Mouse (Mus musculus): ENCODE results near the gene Top1. TPM values are rescaled to one million over a fixed set of nuclear protein-coding genes. Genes with fewer than 3 reads are reported as not detected.

Gene Top1
- polyA plus RNA-seq, 1 experiment = 78.4 TPM

DNA sequence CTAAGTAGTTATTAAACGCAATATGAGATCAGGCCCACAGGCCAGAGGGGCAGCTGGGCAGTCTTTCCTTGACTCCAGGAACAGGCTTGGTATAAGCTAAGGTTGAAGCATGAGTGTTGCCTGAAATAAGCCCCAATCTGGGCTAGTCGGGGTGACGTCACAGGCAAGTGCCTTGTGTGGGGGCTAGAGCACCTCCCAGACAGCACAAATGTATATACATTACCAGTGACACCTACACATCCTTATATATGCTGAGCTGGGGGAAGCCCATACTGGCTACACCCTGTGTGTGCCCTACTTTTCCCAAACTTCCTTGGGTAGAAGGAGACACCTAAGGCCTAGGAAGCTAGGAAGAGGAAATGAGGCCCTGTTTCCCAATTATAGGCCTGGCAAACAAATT, 83.3 kb downstream of the Top1 start:
- Histone ChIP-seq H3K4me1 (ENCODE audit: control insufficient read depth, insufficient read depth, low read length) (peaks cover 3% of the 10 kb centered on the region), H3K4me3 (ENCODE audit: insufficient read depth, low read length) (no peak overlapping the region), H3K27ac (ENCODE audit: insufficient read depth, low read length) (no peak overlapping the region)
- TF ChIP-seq CTCF (IDR thresholded peaks at IDR 0.05; ENCODE audit: borderline replicate concordance, insufficient read depth, low read length) = no peak

DNA sequence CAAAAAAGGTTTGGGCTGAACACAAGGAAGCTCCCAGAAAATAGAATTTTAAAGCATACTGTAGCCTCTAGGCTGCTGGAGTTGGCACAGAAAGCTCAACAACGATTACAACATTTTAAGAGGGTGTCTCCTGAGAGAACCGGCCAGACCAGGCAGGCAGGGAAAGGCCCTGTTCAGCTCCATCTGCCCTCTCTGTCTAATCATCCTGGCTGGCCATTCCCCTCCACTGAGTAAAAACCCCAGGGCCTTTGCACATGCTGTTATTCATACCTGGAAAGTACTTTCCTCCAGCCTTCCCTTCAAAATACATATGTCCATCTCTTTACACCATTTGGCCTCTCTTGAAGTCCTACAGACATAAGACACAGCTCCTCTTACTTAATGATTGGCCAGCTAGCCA, 83.7 kb downstream of the Top1 start:
- Histone ChIP-seq H3K27ac (ENCODE audit: insufficient read depth, low read length) (no peak overlapping the region), H3K4me3 (ENCODE audit: insufficient read depth, low read length) (no peak overlapping the region), H3K4me1 (ENCODE audit: control insufficient read depth, insufficient read depth, low read length) (peaks cover 3% of the 10 kb centered on the region)
- TF ChIP-seq CTCF (IDR thresholded peaks at IDR 0.05; ENCODE audit: borderline replicate concordance, insufficient read depth, low read length) (no peak), POLR2A (IDR thresholded peaks at IDR 0.05; ENCODE audit: low read depth, low read length) (no peak)

DNA sequence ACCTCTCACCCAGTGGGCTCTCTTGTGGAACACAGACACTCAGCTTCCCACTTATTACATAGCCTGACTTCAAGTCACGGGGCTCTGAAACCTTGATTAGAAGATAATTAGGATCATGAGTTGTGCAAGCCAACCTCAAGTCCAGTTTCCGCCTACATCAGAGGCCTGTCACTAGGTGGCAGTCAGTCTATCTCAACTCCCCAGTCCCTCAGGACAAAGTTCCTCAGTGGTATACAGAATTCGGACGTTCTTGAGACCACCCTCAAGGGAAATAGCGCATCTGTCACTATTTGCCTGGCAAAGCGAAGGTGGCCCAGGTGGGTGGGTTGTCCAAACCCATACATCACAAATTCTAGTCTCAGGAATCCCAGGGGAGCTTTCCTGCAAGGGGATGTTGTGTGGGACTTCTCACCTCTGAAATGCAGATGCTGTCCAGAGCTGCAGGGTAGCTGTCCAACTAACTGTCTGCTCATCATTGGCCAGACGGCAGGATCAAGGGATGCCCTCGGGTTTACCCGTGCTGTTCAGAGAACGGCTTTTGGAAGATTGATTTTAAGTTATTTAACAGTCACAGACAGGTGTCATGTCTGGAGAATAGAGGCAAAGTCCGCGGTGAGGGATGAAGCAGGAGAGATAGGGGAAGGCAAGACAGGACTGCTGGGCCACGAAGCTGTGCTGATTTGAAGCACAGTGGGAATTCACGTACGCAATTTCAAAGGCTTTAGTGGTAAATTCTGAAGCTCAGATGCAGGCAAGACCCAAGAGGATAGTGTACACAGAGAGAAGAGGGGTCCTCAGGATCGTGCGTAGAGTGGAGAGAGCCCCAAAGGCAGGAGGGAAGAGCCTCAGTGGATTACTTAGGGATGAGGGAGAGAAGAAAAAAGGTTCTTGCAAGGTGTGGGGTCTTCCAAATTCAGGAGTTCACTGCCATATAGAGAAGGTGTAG, 84.4 kb downstream of the Top1 start:
- Histone ChIP-seq H3K4me3 (ENCODE audit: insufficient read depth, low read length) (peak overlapping the region; percentile 46), H3K4me1 (ENCODE audit: control insufficient read depth, insufficient read depth, low read length) (peaks cover 3% of the 10 kb centered on the region), H3K27ac (ENCODE audit: insufficient read depth, low read length) (no peak overlapping the region)
- TF ChIP-seq POLR2A (IDR thresholded peaks at IDR 0.05; ENCODE audit: low read depth, low read length) = no peak
- TF ChIP-seq CTCF (IDR thresholded peaks at IDR 0.05; ENCODE audit: borderline replicate concordance, insufficient read depth, low read length) = peak; percentile 41; the same call in 1 of the 2 replicates

DNA sequence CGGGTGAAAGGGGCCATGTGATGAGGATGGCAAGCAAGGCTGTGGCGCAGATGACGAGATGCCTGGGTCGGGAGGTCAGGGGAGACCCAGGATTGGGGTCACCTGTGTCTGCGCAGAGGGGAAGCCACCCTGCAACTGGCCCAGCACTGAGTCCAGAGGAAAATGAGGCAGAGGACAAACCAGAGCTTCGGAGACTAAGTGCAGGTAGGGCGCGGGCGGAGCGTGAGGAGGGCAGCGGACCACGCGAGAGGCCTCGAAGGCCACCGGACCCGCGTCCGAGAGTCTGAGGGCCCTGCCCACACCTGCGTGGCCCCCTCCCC, 85.1 kb downstream of the Top1 start:
- H3K27ac ChIP-seq (ENCODE audit: insufficient read depth, low read length) = no peak overlapping the region
- peaks cover 3% of the 10 kb centered on the region for H3K4me1 ChIP-seq (ENCODE audit: control insufficient read depth, insufficient read depth, low read length)
- peak overlapping the region; percentile 46 for H3K4me3 ChIP-seq (ENCODE audit: insufficient read depth, low read length)
- TF ChIP-seq POLR2A (IDR thresholded peaks at IDR 0.05; ENCODE audit: low read depth, low read length) (no peak), CTCF (IDR thresholded peaks at IDR 0.05; ENCODE audit: borderline replicate concordance, insufficient read depth, low read length) (no peak)

DNA sequence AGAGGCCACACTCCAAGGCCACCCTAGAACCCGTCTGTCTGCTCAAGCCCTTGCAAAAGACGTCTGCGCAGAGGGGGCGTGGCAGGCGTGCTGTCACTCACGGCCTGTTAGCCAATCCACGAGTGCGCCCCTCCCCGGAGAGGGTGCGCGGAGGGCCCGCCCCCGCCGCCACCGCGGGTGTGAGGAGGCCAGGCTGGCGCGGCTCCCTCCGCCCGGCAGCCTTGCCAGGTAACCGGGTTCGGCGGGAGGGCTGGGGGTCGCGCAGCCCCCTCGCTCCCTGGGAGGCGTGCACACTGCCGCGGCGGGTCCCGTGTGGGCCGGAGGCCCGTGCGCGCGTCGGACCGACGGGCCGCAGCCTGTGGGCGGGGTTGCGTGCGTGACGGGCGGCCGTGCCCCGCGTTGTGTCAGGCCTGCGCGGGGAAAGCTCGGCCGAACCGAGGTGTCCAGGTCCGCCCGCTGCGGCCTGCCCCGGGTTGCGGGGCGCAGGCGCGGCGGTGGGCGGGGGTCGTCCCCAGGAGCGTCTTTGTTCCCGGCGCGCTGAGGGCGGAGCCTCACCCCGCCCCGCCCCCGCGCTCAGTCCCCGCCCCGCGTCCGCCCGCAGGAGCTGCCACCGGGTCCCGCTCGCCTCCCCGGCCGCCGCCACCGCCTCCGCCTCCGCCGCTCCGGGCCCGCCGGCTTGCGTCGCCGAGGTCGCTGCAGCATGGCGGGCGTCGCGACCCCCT, 85.6 kb downstream of the Top1 start, which contains the start of gene Plcg1:
TSS of gene Plcg1 (plus strand) at position 184 of the 722 bp plus-strand sequence.
- peak within 1 kb of the TSS; percentile 48 for H3K27ac ChIP-seq (ENCODE audit: insufficient read depth, low read length)
- H3K4me3 ChIP-seq (ENCODE audit: insufficient read depth, low read length) = peak within 1 kb of the TSS; percentile 77
- TF ChIP-seq POLR2A (IDR thresholded peaks at IDR 0.05; ENCODE audit: low read depth, low read length) (peak; percentile 63), CTCF (IDR thresholded peaks at IDR 0.05; ENCODE audit: borderline replicate concordance, insufficient read depth, low read length) (no peak)
- H3K4me1 ChIP-seq (ENCODE audit: control insufficient read depth, insufficient read depth, low read length) = peaks cover 3% of the 10 kb centered on the region

DNA sequence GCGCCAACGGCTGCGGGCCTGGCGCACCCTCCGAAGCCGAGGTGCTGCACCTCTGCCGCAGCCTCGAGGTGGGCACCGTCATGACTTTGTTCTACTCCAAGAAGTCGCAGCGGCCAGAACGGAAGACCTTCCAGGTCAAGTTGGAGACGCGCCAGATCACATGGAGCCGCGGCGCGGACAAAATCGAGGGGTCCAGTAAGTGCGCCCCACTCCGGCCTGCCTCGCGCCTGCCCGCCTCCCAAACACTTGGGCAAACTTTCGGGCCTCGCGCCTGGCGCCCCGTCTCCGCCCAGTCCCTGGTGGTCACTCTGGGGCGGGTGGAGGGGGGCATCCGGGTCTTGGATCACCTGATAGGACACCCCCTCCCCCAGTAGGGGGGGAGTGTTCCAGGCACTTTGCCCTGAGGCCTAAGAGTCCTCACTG, 86.2 kb downstream of the Top1 start:
- peaks cover 3% of the 10 kb centered on the region for H3K4me1 ChIP-seq (ENCODE audit: control insufficient read depth, insufficient read depth, low read length)
- peak overlapping the region; percentile 19; the same call in 1 of the 2 replicates for H3K27ac ChIP-seq (ENCODE audit: insufficient read depth, low read length)
- H3K4me3 ChIP-seq (ENCODE audit: insufficient read depth, low read length) = peak overlapping the region; percentile 77
- TF ChIP-seq POLR2A (IDR thresholded peaks at IDR 0.05; ENCODE audit: low read depth, low read length) (peak; percentile 18), CTCF (IDR thresholded peaks at IDR 0.05; ENCODE audit: borderline replicate concordance, insufficient read depth, low read length) (no peak)

DNA sequence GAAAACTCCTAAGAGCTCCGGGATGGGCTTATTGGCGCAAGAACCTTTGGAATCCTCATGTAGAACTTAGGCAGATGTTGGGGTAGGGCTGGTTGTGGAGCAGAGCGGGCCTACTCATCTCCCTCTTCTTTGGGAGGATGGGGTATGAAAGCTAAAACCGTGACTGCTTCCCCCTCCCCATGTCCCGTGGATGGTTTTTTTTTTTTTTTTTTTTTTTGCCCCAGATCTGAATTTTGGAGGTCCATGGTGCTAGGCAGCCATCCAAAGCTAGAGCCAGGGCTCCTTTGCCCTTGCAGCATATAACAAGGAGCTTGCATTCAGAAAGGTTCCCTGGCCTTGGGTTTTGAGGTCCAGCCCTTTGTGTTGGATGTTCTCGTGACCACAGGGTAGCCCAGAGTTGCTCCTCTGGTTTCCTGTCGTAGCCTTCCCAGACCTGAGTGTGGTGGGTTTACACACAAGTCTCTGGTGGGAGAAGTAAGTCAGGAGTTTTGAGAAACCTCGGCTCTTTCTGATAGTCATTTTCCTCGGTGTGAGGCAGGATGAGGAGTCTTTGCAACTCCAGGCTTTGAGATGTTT, 86.8 kb downstream of the Top1 start:
- TF ChIP-seq POLR2A (IDR thresholded peaks at IDR 0.05; ENCODE audit: low read depth, low read length) = no peak
- TF ChIP-seq CTCF (IDR thresholded peaks at IDR 0.05; ENCODE audit: borderline replicate concordance, insufficient read depth, low read length) = no peak
- peak overlapping the region; percentile 77 for H3K4me3 ChIP-seq (ENCODE audit: insufficient read depth, low read length)
- peaks cover 3% of the 10 kb centered on the region for H3K4me1 ChIP-seq (ENCODE audit: control insufficient read depth, insufficient read depth, low read length)
- no peak overlapping the region for H3K27ac ChIP-seq (ENCODE audit: insufficient read depth, low read length)

DNA sequence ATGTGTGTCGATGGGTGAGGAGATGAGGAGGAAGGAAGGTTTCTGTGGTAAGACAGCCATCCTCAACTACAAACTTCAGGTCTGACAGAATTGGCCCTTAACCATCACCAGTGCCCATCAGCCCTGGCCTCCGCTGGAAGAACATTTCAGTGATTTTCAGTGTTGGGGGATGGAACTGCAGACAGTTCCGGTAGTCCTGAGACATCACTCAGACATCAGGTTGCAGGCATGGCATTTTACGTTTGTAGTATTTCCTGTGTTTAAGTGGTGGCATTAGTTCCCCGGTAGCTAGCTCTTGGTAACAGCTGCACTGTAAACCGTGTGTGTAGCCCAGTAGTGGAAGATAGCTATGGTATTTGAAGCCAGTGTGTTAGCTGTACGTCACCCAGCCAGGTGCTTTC, 87.4 kb downstream of the Top1 start:
- Histone ChIP-seq H3K4me1 (ENCODE audit: control insufficient read depth, insufficient read depth, low read length) (peaks cover 3% of the 10 kb centered on the region), H3K4me3 (ENCODE audit: insufficient read depth, low read length) (peak overlapping the region; percentile 77), H3K27ac (ENCODE audit: insufficient read depth, low read length) (no peak overlapping the region)
- no peak for TF ChIP-seq POLR2A (IDR thresholded peaks at IDR 0.05; ENCODE audit: low read depth, low read length)
- TF ChIP-seq CTCF (IDR thresholded peaks at IDR 0.05; ENCODE audit: borderline replicate concordance, insufficient read depth, low read length) = no peak

DNA sequence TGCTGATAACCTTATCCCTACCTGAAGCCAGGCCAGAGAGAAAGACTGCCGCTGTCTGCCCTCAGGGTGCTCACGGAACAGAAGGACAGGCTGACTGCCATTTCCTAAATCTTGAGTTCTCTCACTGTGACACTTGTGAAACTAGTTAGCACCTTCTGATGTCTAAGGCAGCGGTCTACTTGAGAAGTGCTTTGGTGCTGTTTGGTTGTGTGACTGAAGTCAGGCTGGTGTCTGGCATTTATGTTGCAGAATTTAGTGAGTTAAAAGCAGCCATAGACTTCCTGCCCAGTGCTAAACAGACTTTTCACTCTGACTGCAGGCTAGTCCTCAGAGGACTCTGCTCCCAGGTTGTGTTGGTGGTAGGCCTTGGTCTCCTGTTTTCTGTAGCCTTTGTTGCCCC, 88.6 kb downstream of the Top1 start:
- H3K27ac ChIP-seq (ENCODE audit: insufficient read depth, low read length) = no peak overlapping the region
- H3K4me1 ChIP-seq (ENCODE audit: control insufficient read depth, insufficient read depth, low read length) = peaks cover 3% of the 10 kb centered on the region
- no peak overlapping the region for H3K4me3 ChIP-seq (ENCODE audit: insufficient read depth, low read length)
- TF ChIP-seq POLR2A (IDR thresholded peaks at IDR 0.05; ENCODE audit: low read depth, low read length) = no peak

All from embryonic fibroblast, embryonic 13.5 days (primary cell).